Mouse (Mus musculus) cerebellum, adult 8-10 months (tissue): Measurements from ENCODE around the gene Btbd9.

ENCODE experiments used
- DNase-seq: peaks from one replicate; pipeline ENCODE4 v3.0.0; 2022

The Btbd9 gene

GRCm38 (mm10) chr17:30196401-30197279, 379.6 kb downstream of the Btbd9 start:
- DNase-seq = no peak

GRCm38 (mm10) chr17:30195591-30196183, 380.6 kb downstream of the Btbd9 start:
- no peak for DNase-seq

GRCm38 (mm10) chr17:30194629-30195445, 381.5 kb downstream of the Btbd9 start:
- no peak for DNase-seq

GRCm38 (mm10) chr17:30194091-30194490, 382.2 kb downstream of the Btbd9 start:
- no peak for DNase-seq

- DNase-seq = no peak
These were observed 382.7 kb downstream of the Btbd9 start for GRCm38 (mm10) chr17:30193615-30194014.

GRCm38 (mm10) chr17:30192416-30193005, 383.8 kb downstream of the Btbd9 start:
- no peak for DNase-seq

GRCm38 (mm10) chr17:30191097-30191640, 385.1 kb downstream of the Btbd9 start:
- no peak for DNase-seq

GRCm38 (mm10) chr17:30188031-30188981, 388.0 kb downstream of the Btbd9 start:
- DNase-seq = no peak

- no peak for DNase-seq
These were observed 388.7 kb downstream of the Btbd9 start for GRCm38 (mm10) chr17:30187581-30187980.

- DNase-seq = no peak
These were observed 389.1 kb downstream of the Btbd9 start for GRCm38 (mm10) chr17:30187154-30187553.

GRCm38 (mm10) chr17:30183561-30183960, 392.7 kb downstream of the Btbd9 start:
- peak; percentile 65 for DNase-seq

GRCm38 (mm10) chr17:30182063-30182462, 394.2 kb downstream of the Btbd9 start:
- no peak for DNase-seq

- no peak for DNase-seq
These were observed 394.7 kb downstream of the Btbd9 start for GRCm38 (mm10) chr17:30181554-30181953.

- no peak for DNase-seq
These were observed 396.1 kb downstream of the Btbd9 start for GRCm38 (mm10) chr17:30180197-30180596.

- DNase-seq = peak; percentile 48
These were observed 397.9 kb downstream of the Btbd9 start for GRCm38 (mm10) chr17:30178402-30178801.

GRCm38 (mm10) chr17:30177435-30177834, 398.9 kb downstream of the Btbd9 start:
- DNase-seq = peak; percentile 86
